Mouse (Mus musculus): Measurements from ENCODE around the gene Corin. TPM values are rescaled to one million over a fixed set of nuclear protein-coding genes. Genes with fewer than 3 reads are reported as not detected.
A peak's percentile ranks its signal among the peaks of the same experiment; 100 is the strongest.

Gene Corin
- total RNA-seq (2014; fragmentation: Nextera tagmentation) (not detected in 2 replicates), total RNA-seq (2017) (not detected in 2 replicates)

GRCm38 (mm10) chr5:72503531-72504523 lies at the start of gene Corin:
TSS of gene Corin (minus strand) at chr5:72504473.
- ATAC-seq (replicated peaks; ENCODE audit: low FRiP score, low TSS enrichment, poor library complexity, severe bottlenecking), result 0 out of 2 replicates have a peak, but pooled peaks have one; percentile 43

- ATAC-seq (replicated peaks; ENCODE audit: low FRiP score, low TSS enrichment, poor library complexity, severe bottlenecking), result no peak
These were observed 46.9 kb upstream of the Corin start for GRCm38 (mm10) chr5:72551209-72551608.

- ATAC-seq (replicated peaks; ENCODE audit: low FRiP score, low TSS enrichment, poor library complexity, severe bottlenecking), result no peak
These were observed 24.6 kb upstream of the Corin start for GRCm38 (mm10) chr5:72528896-72529295.

GRCm38 (mm10) chr5:72513808-72514207 lies 9.5 kb upstream of the Corin start:
- no peak for ATAC-seq (replicated peaks; ENCODE audit: low FRiP score, low TSS enrichment, poor library complexity, severe bottlenecking)

GRCm38 (mm10) chr5:72505740-72506139 lies 1.5 kb upstream of the Corin start:
- peak; percentile 64; the same call in 1 of the 2 replicates for ATAC-seq (replicated peaks; ENCODE audit: low FRiP score, low TSS enrichment, poor library complexity, severe bottlenecking)

GRCm38 (mm10) chr5:72502778-72503177 lies 1.5 kb downstream of the Corin start:
- no peak for ATAC-seq (replicated peaks; ENCODE audit: low FRiP score, low TSS enrichment, poor library complexity, severe bottlenecking)

GRCm38 (mm10) chr5:72501763-72502162 lies 2.5 kb downstream of the Corin start:
- no peak for ATAC-seq (replicated peaks; ENCODE audit: low FRiP score, low TSS enrichment, poor library complexity, severe bottlenecking)

GRCm38 (mm10) chr5:72498271-72498670 lies 6.0 kb downstream of the Corin start:
- ATAC-seq (replicated peaks; ENCODE audit: low FRiP score, low TSS enrichment, poor library complexity, severe bottlenecking), result no peak

GRCm38 (mm10) chr5:72496756-72497155 lies 7.5 kb downstream of the Corin start:
- ATAC-seq (replicated peaks; ENCODE audit: low FRiP score, low TSS enrichment, poor library complexity, severe bottlenecking), result no peak

GRCm38 (mm10) chr5:72493906-72494305 lies 10.4 kb downstream of the Corin start:
- ATAC-seq (replicated peaks; ENCODE audit: low FRiP score, low TSS enrichment, poor library complexity, severe bottlenecking), result no peak

- no peak for ATAC-seq (replicated peaks; ENCODE audit: low FRiP score, low TSS enrichment, poor library complexity, severe bottlenecking)
These were observed 13.0 kb downstream of the Corin start for GRCm38 (mm10) chr5:72491232-72491631.

GRCm38 (mm10) chr5:72480456-72480855 lies 23.8 kb downstream of the Corin start:
- ATAC-seq (replicated peaks; ENCODE audit: low FRiP score, low TSS enrichment, poor library complexity, severe bottlenecking), result no peak

- ATAC-seq (replicated peaks; ENCODE audit: low FRiP score, low TSS enrichment, poor library complexity, severe bottlenecking), result no peak
These were observed 31.8 kb downstream of the Corin start for GRCm38 (mm10) chr5:72472317-72473009.

GRCm38 (mm10) chr5:72471746-72472145 lies 32.5 kb downstream of the Corin start:
- ATAC-seq (replicated peaks; ENCODE audit: low FRiP score, low TSS enrichment, poor library complexity, severe bottlenecking), result no peak

- ATAC-seq (replicated peaks; ENCODE audit: low FRiP score, low TSS enrichment, poor library complexity, severe bottlenecking), result no peak
These were observed 39.3 kb downstream of the Corin start for GRCm38 (mm10) chr5:72464932-72465331.

GRCm38 (mm10) chr5:72459374-72460112 lies 44.7 kb downstream of the Corin start:
- ATAC-seq (replicated peaks; ENCODE audit: low FRiP score, low TSS enrichment, poor library complexity, severe bottlenecking), result no peak

- no peak for ATAC-seq (replicated peaks; ENCODE audit: low FRiP score, low TSS enrichment, poor library complexity, severe bottlenecking)
These were observed 50.6 kb downstream of the Corin start for GRCm38 (mm10) chr5:72453690-72454089.

- ATAC-seq (replicated peaks; ENCODE audit: low FRiP score, low TSS enrichment, poor library complexity, severe bottlenecking), result no peak
These were observed 51.1 kb downstream of the Corin start for GRCm38 (mm10) chr5:72453176-72453575.

GRCm38 (mm10) chr5:72452750-72453149 lies 51.5 kb downstream of the Corin start:
- no peak for ATAC-seq (replicated peaks; ENCODE audit: low FRiP score, low TSS enrichment, poor library complexity, severe bottlenecking)

GRCm38 (mm10) chr5:72448846-72449245 lies 55.4 kb downstream of the Corin start:
- ATAC-seq (replicated peaks; ENCODE audit: low FRiP score, low TSS enrichment, poor library complexity, severe bottlenecking), result no peak
